Mouse (Mus musculus): ENCODE results near the gene Orc5.

- TF ChIP-seq POLR2A (IDR thresholded peaks at IDR 0.05; ENCODE audit: insufficient read depth, low read depth, low read length) (peak; percentile 95), CTCF (IDR thresholded peaks at IDR 0.05; ENCODE audit: insufficient read depth, low read depth, low read length) (no peak)
Measured at GRCm38 (mm10) chr5:22550033-22550551, at the start of gene Orc5.
